Mouse (Mus musculus): ENCODE data around the gene Ctrc. TPM values are rescaled to one million over a fixed set of nuclear protein-coding genes. Genes with fewer than 3 reads are reported as not detected.

Ctrc gene
- polyA plus RNA-seq, 1 experiment from 2014 or later: not detected

DNA sequence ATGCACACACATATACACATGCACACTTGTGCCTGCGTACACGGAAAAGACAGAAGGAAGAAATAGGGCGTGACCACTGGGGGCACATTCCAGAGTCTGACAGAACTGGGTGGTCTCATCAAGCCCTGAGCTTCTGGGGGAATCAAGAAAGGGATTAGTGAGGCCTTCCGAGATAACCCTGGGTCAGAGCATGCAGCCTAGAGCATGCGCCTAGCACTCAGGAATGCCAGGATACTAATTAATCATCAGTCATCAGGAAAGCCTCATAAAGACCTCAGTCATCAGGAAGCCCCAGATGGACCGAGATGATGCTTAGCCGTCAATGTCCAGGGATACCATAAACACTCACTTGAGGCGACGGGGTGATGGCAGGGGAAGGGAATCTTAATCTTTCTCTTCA lies 33.7 kb upstream of the Ctrc start:
- no peak overlapping the region for H3K27ac ChIP-seq (replicated peaks; ENCODE audit: low read depth, low read length)
- ATAC-seq (ENCODE audit: low read depth): no peak
- 0 out of 2 replicates have a peak, but pooled peaks cover 7% of the 10 kb centered on the region for H3K27me3 ChIP-seq (replicated peaks; ENCODE audit: control insufficient read depth, insufficient read depth, low read length)
- peaks cover 4% of the 10 kb centered on the region; the same call in 1 of the 2 replicates for H3K4me1 ChIP-seq (ENCODE audit: control insufficient read depth, insufficient read depth, low read length)
- H3K9ac ChIP-seq (ENCODE audit: low read depth, low read length): no peak overlapping the region
- whole genome bisulfite sequencing: 61% methylated on average over 9 of the region's 9 CpGs
- DNase-seq (ENCODE audit: low spot score): no peak
- H3K4me3 ChIP-seq (ENCODE audit: low read depth, low read length): no peak overlapping the region
- no peaks in the 10 kb centered on the region for H3K36me3 ChIP-seq (ENCODE audit: control insufficient read depth, insufficient read depth, low read length)
- H3K9me3 ChIP-seq (ENCODE audit: control insufficient read depth, low read length): no peaks in the 10 kb centered on the region
- H3K4me2 ChIP-seq (ENCODE audit: low read depth, low read length): no peak overlapping the region

DNA sequence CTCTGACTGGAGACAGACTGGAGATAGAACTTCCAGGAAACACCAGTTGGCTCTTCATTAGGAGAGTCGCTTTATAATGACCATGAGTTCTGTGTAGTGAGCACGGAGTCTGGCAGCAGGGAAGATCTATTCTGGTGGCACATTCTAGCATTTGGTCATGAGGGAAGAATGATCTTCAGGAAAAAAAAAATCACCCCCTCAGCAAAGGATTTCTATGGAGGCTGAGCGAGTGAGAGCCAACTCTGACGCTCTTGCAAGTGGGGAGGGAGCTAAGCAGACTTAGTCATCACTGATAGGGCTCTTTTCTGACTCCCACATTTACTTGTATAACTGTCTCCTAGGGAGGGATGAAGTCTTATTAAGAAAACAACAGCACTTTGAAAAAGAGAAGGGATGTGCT lies 32.9 kb upstream of the Ctrc start:
- WGBS: 78% methylated on average over 4 of the region's 4 CpGs
- Histone ChIP-seq H3K9me3 (ENCODE audit: control insufficient read depth, low read length) (no peaks in the 10 kb centered on the region), H3K27me3 (replicated peaks; ENCODE audit: control insufficient read depth, insufficient read depth, low read length) (0 out of 2 replicates have a peak, but pooled peaks cover 7% of the 10 kb centered on the region), H3K4me1 (ENCODE audit: control insufficient read depth, insufficient read depth, low read length) (peaks cover 5% of the 10 kb centered on the region; the same call in 1 of the 2 replicates), H3K27ac (replicated peaks; ENCODE audit: low read depth, low read length) (no peak overlapping the region), H3K36me3 (ENCODE audit: control insufficient read depth, insufficient read depth, low read length) (no peaks in the 10 kb centered on the region), H3K9ac (ENCODE audit: low read depth, low read length) (no peak overlapping the region), H3K4me3 (ENCODE audit: low read depth, low read length) (no peak overlapping the region), H3K4me2 (ENCODE audit: low read depth, low read length) (no peak overlapping the region)
- no peak for DNase-seq (ENCODE audit: low spot score)
- ATAC-seq (ENCODE audit: low read depth): no peak

DNA sequence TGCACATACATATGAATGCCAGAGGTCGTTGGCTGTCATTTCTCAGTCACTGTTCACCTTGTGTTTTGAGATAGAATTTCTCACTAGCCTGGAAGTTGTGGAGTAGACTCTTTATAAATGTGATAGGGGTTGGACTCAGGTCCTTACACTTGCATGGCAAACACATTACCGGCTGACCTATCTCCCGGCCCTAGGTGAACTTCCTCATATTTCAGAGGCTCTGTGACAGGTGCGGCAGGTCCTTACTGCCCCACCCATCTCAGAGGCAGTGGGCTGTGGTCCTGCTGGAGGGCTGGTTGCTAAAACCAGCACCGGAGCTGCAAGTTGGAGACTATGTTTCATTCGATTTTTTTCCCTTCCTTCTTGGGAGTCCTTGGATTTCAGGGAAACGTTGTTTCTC lies 32.5 kb upstream of the Ctrc start:
- Histone ChIP-seq H3K27ac (replicated peaks; ENCODE audit: low read depth, low read length) (no peak overlapping the region), H3K36me3 (ENCODE audit: control insufficient read depth, insufficient read depth, low read length) (no peaks in the 10 kb centered on the region)
- 58% methylated on average over 7 of the region's 7 CpGs for WGBS

DNA sequence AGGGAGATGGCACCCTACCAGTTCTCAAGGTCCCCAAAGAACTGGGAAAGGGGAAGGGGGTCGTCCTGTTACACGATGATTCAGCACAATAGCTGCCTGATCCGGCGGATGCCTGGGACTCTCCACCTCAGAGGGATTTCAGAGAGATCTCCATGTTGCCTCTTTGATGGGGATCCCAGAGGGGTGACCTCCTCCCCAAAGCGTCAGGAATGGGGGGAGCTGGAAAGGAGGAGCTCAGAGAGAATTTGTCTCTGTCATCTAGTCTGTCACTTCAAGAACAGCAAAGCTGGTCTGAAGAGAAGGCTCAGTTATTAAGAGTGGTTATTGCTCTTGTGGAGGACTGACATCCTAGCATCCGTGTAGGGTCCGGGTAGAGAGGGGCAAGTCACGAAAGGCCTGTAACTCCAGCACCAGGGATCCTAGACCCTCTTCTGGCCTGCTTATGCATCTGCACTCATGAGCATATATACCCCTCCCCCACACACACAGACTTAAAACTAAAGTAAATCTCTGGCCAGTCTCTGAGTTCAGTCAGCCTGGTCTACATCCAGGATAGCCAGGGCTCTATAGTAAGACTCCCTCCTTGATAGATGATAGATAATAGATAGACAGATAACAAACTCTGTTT lies 29.4 kb upstream of the Ctrc start:
- H3K4me1 ChIP-seq (ENCODE audit: control insufficient read depth, insufficient read depth, low read length): peaks cover 24% of the 10 kb centered on the region
- H3K27ac ChIP-seq (replicated peaks; ENCODE audit: low read depth, low read length): no peak overlapping the region
- DNase-seq (ENCODE audit: low spot score) (no peak), ATAC-seq (ENCODE audit: low read depth) (0 out of 2 replicates have a peak, but pooled peaks have one; percentile 7)
- WGBS: 16% methylated on average over 8 of the region's 8 CpGs
- H3K9ac ChIP-seq (ENCODE audit: low read depth, low read length): peak overlapping the region; percentile 83; the same call in 1 of the 2 replicates
- H3K27me3 ChIP-seq (replicated peaks; ENCODE audit: control insufficient read depth, insufficient read depth, low read length): 0 out of 2 replicates have a peak, but pooled peaks cover 7% of the 10 kb centered on the region
- H3K36me3 ChIP-seq (ENCODE audit: control insufficient read depth, insufficient read depth, low read length): no peaks in the 10 kb centered on the region
- no peaks in the 10 kb centered on the region for H3K9me3 ChIP-seq (ENCODE audit: control insufficient read depth, low read length)
- H3K4me2 ChIP-seq (ENCODE audit: low read depth, low read length): peak overlapping the region; percentile 73
- peak overlapping the region; percentile 85 for H3K4me3 ChIP-seq (ENCODE audit: low read depth, low read length)

More for the DNA sequence above, 32.5 kb upstream of the Ctrc start:
- Histone ChIP-seq H3K9ac (ENCODE audit: low read depth, low read length) (no peak overlapping the region), H3K4me3 (ENCODE audit: low read depth, low read length) (no peak overlapping the region), H3K4me1 (ENCODE audit: control insufficient read depth, insufficient read depth, low read length) (peaks cover 9% of the 10 kb centered on the region), H3K9me3 (ENCODE audit: control insufficient read depth, low read length) (no peaks in the 10 kb centered on the region), H3K4me2 (ENCODE audit: low read depth, low read length) (no peak overlapping the region), H3K27me3 (replicated peaks; ENCODE audit: control insufficient read depth, insufficient read depth, low read length) (0 out of 2 replicates have a peak, but pooled peaks cover 7% of the 10 kb centered on the region)
- no peak for ATAC-seq (ENCODE audit: low read depth)
- DNase-seq (ENCODE audit: low spot score): no peak

GRCm38 (mm10) chr4:141874601-141875460 lies 28.7 kb upstream of the Ctrc start, which contains the start of gene Efhd2:
TSS of gene Efhd2 (minus strand) at chr4:141874920.
- Histone ChIP-seq H3K27me3 (replicated peaks; ENCODE audit: control insufficient read depth, insufficient read depth, low read length) (0 out of 2 replicates have a peak, but pooled peaks cover 7% of the 10 kb centered on the region), H3K27ac (replicated peaks; ENCODE audit: low read depth, low read length) (no peak within 1 kb of the TSS), H3K4me3 (ENCODE audit: low read depth, low read length) (peak within 1 kb of the TSS; percentile 85), H3K9me3 (ENCODE audit: control insufficient read depth, low read length) (no peaks in the 10 kb centered on the region), H3K4me2 (ENCODE audit: low read depth, low read length) (peak within 1 kb of the TSS; percentile 73), H3K9ac (ENCODE audit: low read depth, low read length) (peak within 1 kb of the TSS; percentile 83), H3K36me3 (ENCODE audit: control insufficient read depth, insufficient read depth, low read length) (no peaks in the 10 kb centered on the region), H3K4me1 (ENCODE audit: control insufficient read depth, insufficient read depth, low read length) (peaks cover 24% of the 10 kb centered on the region)
- WGBS: 0% methylated on average over 31 of the region's 73 CpGs
- peak; percentile 90 for DNase-seq (ENCODE audit: low spot score)
- ATAC-seq (ENCODE audit: low read depth): peak; percentile 93

DNA sequence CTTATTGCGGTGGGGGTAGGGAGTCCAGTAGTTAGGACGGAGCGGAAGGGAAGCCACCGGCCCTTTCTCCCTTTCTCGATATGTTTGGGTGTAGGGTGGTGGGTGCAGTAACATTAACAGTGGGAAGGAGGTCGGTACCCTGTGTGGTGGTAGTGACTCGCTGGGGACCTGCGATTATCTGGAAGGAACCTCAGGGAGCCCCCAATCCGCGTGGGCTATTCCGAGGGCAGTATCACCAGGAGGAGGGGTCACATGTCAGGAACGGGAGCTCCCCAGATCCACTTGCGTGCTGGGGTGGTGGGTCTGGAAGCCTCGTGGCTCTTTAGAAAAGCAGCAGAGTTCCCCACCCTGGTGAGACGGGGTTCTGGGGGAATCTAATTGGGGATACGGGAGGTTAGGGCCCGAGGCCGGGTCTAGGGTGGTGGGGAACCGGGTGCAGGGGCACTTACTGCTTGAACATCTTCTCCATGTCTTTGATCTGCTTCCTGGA lies 28.0 kb upstream of the Ctrc start:
- no peak overlapping the region for H3K27ac ChIP-seq (replicated peaks; ENCODE audit: low read depth, low read length)
- H3K9me3 ChIP-seq (ENCODE audit: control insufficient read depth, low read length): no peaks in the 10 kb centered on the region
- H3K9ac ChIP-seq (ENCODE audit: low read depth, low read length): peak overlapping the region; percentile 83
- peak overlapping the region; percentile 85 for H3K4me3 ChIP-seq (ENCODE audit: low read depth, low read length)
- peaks cover 24% of the 10 kb centered on the region for H3K4me1 ChIP-seq (ENCODE audit: control insufficient read depth, insufficient read depth, low read length)
- DNase-seq (ENCODE audit: low spot score) (no peak), ATAC-seq (ENCODE audit: low read depth) (peak; percentile 26; the same call in 1 of the 2 replicates)
- H3K4me2 ChIP-seq (ENCODE audit: low read depth, low read length): peak overlapping the region; percentile 73
- WGBS: 2% methylated on average over 18 of the region's 19 CpGs
- 0 out of 2 replicates have a peak, but pooled peaks cover 7% of the 10 kb centered on the region for H3K27me3 ChIP-seq (replicated peaks; ENCODE audit: control insufficient read depth, insufficient read depth, low read length)
- no peaks in the 10 kb centered on the region for H3K36me3 ChIP-seq (ENCODE audit: control insufficient read depth, insufficient read depth, low read length)

DNA sequence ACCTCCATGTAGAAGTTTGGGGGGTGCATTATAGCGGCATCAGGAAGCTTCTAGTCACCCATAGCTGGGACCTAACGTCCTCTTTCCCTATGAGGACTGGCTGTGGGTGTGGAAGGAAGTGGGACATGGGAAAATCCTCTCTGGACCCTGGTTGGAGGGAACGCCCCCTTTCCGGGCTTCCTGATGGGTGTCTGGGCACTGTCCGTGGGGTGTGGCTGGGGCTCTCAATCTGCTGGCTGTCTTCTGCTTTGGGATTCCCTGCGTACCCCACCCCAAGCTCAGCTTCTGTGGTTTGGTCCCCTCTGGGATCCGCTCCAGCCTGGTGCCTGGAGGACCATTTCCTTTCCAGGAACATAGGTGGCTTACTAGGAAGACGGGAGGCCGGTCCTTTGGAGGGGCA lies 26.8 kb upstream of the Ctrc start:
- H3K4me1 ChIP-seq (ENCODE audit: control insufficient read depth, insufficient read depth, low read length): peaks cover 24% of the 10 kb centered on the region
- no peaks in the 10 kb centered on the region for H3K36me3 ChIP-seq (ENCODE audit: control insufficient read depth, insufficient read depth, low read length)
- peak overlapping the region; percentile 73 for H3K4me2 ChIP-seq (ENCODE audit: low read depth, low read length)
- H3K9me3 ChIP-seq (ENCODE audit: control insufficient read depth, low read length): no peaks in the 10 kb centered on the region
- no peak overlapping the region for H3K27ac ChIP-seq (replicated peaks; ENCODE audit: low read depth, low read length)
- 0 out of 2 replicates have a peak overlapping the region, but pooled peaks have one; percentile 83 for H3K9ac ChIP-seq (ENCODE audit: low read depth, low read length)
- no peak for ATAC-seq (ENCODE audit: low read depth)
- 0 out of 2 replicates have a peak, but pooled peaks cover 7% of the 10 kb centered on the region for H3K27me3 ChIP-seq (replicated peaks; ENCODE audit: control insufficient read depth, insufficient read depth, low read length)
- WGBS: 77% methylated on average over 9 of the region's 9 CpGs
- H3K4me3 ChIP-seq (ENCODE audit: low read depth, low read length): peak overlapping the region; percentile 85
- DNase-seq (ENCODE audit: low spot score): no peak

DNA sequence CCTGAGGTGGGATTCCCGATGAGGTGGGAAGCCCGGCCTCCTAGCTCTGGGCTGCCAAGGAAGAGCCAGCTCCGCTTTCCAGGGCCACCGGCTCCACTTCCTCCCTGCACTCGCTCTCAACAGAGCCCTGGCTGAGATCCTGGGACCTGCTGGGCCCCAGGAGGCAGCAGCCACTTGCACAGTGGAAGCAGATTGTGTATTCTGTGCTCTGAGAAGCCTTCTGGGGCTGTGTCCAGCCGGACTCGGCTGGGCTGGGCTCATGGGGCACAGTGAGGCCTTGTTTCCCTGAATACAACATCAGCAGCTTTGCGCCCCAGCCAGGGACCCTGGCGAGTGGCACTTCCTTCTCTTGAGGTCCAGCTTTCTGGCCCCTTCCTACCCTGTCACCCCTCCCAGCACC lies 25.8 kb upstream of the Ctrc start:
- Histone ChIP-seq H3K9ac (ENCODE audit: low read depth, low read length) (peak overlapping the region; percentile 51), H3K4me1 (ENCODE audit: control insufficient read depth, insufficient read depth, low read length) (peaks cover 34% of the 10 kb centered on the region), H3K4me2 (ENCODE audit: low read depth, low read length) (peak overlapping the region; percentile 73), H3K4me3 (ENCODE audit: low read depth, low read length) (0 out of 2 replicates have a peak overlapping the region, but pooled peaks have one; percentile 5), H3K27me3 (replicated peaks; ENCODE audit: control insufficient read depth, insufficient read depth, low read length) (no peaks in the 10 kb centered on the region), H3K27ac (replicated peaks; ENCODE audit: low read depth, low read length) (no peak overlapping the region), H3K36me3 (ENCODE audit: control insufficient read depth, insufficient read depth, low read length) (no peaks in the 10 kb centered on the region), H3K9me3 (ENCODE audit: control insufficient read depth, low read length) (no peaks in the 10 kb centered on the region)
- no peak for ATAC-seq (ENCODE audit: low read depth)
- no peak for DNase-seq (ENCODE audit: low spot score)
- 57% methylated on average over 9 of the region's 9 CpGs for WGBS

All from embryonic facial prominence, embryonic 14.5 days (tissue).